Mouse (Mus musculus) ovary, postnatal 14 days (tissue): Measurements from ENCODE around the gene Ttc9b.
"Not testable (repeated sequence)": the region's sequence is repeated elsewhere in the genome, so short reads cannot be mapped to it uniquely, and the experiment has no call there.

Source experiments
- DNase-seq: peaks from one replicate; pipeline ENCODE4 v3.0.0; 2022; ENCODE audit warnings: low spot score

Ttc9b gene

DNA sequence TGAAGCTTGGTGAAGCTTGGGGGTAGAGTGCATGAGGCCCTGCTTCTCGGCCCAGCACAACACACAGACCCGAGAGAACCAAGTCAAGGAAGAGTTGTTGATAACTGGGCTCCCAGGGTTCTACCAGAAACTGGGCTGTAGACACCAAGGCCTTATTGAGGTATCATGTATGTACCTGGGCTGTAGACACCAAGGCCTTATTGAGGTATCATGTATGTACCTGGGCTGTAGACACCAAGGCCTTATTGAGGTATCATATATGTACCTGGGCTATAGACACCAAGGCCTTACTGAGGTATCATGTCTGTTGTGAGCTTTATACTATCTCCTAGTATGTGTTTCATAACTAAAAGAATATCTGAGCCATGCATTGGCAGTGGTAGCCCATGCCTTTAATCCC lies 18.6 kb upstream of the Ttc9b start:
- not testable (repeated sequence) for DNase-seq

- DNase-seq, result no peak
Observed at GRCm38 (mm10) chr7:27644471-27644870, 9.2 kb upstream of the Ttc9b start.

DNA sequence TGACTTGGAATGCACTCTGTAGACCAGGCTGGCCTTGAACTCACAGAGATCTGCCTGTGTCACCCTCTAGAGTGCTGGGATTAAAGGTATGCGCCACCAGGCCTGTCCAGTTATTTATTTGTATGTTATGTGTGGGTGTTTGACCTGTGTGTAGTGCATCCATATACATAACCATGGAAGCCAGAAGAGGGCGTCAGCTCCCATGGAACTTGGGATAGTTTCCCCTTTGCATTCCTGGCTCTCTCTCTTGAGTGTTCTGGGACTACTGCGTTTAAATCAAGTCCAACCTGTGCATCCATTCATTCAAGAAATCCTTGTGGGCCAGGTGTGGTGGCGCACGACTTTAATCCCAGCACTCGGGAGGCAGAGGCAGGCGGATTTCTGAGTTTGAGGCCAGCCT lies 7.2 kb upstream of the Ttc9b start:
- no peak for DNase-seq

- DNase-seq, result no peak
Observed at GRCm38 (mm10) chr7:27647281-27648002, 6.3 kb upstream of the Ttc9b start.

GRCm38 (mm10) chr7:27649723-27650122 lies 4.0 kb upstream of the Ttc9b start:
- no peak for DNase-seq

- DNase-seq, result peak; percentile 71
Observed at GRCm38 (mm10) chr7:27650949-27651348, 2.8 kb upstream of the Ttc9b start.

DNA sequence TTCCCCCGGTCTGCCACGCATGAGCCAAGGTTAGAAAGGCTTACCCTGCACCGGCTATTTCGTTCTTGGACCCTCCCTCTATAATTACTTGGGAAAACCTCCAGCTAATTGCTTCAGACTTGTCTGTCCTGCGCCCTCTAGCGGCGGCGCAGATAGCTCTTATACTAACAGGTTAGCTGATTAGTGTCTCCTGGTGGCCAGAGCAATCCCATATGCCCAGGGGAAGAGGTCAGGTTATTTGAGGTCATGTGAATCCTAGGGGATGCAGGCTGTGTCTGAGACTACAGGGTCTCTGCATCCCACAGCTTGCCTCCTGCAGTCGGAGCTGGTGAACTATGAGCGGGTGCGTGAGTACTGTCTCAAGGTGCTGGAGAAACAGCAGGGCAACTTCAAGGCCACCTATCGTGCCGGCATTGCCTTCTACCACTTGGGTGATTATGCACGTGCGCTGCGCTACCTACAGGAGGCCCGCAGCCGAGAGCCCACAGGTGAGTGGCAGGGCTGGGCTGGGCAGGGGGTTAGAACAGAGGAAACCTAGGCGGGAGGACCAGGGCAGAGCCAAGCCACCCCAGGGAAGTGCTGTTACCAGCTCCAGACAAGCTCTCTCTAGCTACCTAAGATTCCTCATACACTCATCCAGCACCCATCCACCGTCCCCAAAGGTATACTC lies 1.0 kb downstream of the Ttc9b start:
- no peak for DNase-seq

- no peak for DNase-seq
Observed at GRCm38 (mm10) chr7:27655545-27655944, 1.8 kb downstream of the Ttc9b start.

DNA sequence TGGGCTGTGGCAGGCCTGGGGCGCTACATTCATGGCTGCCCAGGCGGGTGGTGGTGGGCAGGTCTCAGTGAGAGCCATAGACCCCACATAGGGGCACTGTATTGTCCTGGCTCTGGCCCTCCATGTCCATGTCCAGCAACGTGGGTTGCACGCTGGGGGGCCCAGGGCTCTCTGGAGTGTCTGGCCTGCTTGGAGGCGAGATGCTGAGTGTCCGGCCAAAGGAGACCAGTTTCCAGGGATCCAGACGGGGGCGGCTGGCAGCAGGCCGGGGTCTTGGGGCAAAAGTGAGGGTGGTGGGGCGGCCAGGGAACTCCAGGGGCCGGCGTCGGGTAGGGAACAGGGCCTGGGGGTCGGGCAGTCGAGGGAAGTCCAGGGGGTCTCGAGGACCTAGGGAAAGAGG lies 2.9 kb downstream of the Ttc9b start:
- DNase-seq, result no peak

GRCm38 (mm10) chr7:27657824-27658395 lies 4.2 kb downstream of the Ttc9b start:
- no peak for DNase-seq

GRCm38 (mm10) chr7:27658712-27659663 lies 5.3 kb downstream of the Ttc9b start:
- DNase-seq, result no peak

DNA sequence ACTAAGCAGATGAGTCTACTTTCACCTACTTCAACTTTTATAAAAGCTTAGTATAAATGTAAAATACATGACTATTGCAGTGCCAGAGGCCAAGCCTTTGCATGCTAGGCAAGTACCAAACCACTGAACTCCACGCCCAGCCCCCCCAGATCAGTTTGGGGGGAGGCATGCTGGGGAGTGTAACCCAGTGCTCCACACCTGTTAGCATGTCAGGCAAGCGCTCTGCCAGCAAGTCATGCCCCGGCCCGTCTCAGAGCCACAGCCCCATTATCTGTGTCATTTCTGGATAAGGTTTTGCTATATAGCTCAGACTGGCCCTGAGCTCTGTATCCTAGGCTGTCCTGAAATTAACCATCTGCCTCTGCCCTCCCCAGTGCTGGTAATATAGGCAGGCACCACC lies 8.3 kb downstream of the Ttc9b start:
- no peak for DNase-seq

GRCm38 (mm10) chr7:27673064-27673574 lies 19.4 kb downstream of the Ttc9b start:
- no peak for DNase-seq

- DNase-seq, result no peak
Observed at GRCm38 (mm10) chr7:27673575-27674131, 19.9 kb downstream of the Ttc9b start.

DNA sequence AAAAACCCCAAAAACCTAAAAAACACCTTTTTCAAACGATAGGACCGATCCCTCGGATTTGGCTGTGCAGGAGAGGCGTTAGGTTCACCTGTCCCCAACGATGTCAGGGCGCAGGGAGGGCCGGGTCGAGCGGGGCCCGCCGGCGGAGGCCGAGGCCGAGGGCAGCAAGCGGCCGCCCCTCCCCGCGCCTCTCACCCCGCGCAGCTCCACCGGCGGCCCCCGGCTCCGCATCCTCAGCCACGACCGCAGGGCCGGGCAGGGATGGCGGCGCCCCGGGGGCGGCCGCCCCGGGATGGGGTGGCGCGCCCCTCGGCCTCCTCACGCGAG lies 20.4 kb downstream of the Ttc9b start:
- no peak for DNase-seq

- DNase-seq, result peak; percentile 84
Observed at GRCm38 (mm10) chr7:27674522-27675221, 21.0 kb downstream of the Ttc9b start, which contains the start of gene Map3k10. Gene Map3k10, minus strand, starts transcription at chr7:27674598.

DNA sequence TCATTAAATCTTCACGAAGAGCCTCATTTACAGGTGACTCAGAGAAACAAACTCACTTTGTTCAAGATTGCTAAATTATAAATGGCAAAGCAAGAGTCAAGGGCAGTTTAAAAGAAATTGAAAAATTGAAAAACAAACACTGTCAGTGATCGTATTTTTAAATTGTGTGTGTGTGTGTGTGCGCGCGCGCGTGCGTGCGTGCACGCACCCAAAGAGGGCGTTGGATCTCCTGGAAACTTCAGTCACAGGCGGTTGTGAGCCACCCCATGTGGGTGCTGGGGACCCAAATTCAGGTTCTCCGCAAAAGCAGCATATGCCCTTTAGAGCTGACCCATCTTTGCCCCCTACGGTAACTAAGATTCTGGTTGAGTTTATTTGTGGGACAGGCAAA lies 21.5 kb downstream of the Ttc9b start:
- DNase-seq, result no peak

GRCm38 (mm10) chr7:27683218-27683617 lies 29.5 kb downstream of the Ttc9b start:
- DNase-seq, result no peak

- no peak for DNase-seq
Observed at GRCm38 (mm10) chr7:27685220-27685619, 31.5 kb downstream of the Ttc9b start.

GRCm38 (mm10) chr7:27685681-27686080 lies 32.0 kb downstream of the Ttc9b start:
- DNase-seq, result no peak

DNA sequence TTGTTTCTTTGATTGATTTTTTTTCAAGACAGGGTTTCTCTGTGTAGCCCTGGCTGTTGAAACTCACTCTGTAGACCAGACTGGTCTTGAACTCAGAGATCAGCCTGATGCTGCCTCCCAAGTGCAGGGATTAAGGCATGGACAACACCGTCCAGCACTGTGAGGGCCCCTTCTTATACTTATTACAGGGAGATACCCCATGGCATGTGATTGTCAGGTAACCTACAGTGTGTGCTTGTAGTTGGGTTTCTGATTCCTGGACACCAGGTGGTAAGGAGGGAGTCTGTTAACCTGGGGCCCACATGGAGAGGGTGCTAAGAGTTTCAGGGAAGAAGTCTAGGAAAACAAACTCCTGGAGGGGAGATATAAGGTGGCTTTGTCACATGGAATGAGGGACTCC lies 33.3 kb downstream of the Ttc9b start:
- DNase-seq, result no peak
